Mouse (Mus musculus) heart, embryonic 16.5 days (tissue): ENCODE results near the gene Xrcc2. TPM values are rescaled to one million over a fixed set of nuclear protein-coding genes. Genes with fewer than 3 reads are reported as not detected.
"Not testable (repeated sequence)": the region's sequence is repeated elsewhere in the genome, so short reads cannot be mapped to it uniquely, and the experiment has no call there.

Experiments
- ATAC-seq: fragments of 200-750 bp; cut with Nextera tagmentation; replicated peaks from 2 replicates; pipeline ENCODE4 v1.8.0; 2017; ENCODE audit warnings: moderate number of reproducible peaks; ENCODE audit not compliant: insufficient read depth, low FRiP score; ENCODE audit errors: extremely low read depth
- H3K27ac ChIP-seq: fragments of 300-500 bp; sonication (generic); 2 replicates; pipeline ENCODE4 v1.5.1; 2014; ENCODE audit warnings: mild to moderate bottlenecking, low read length, control low read depth, moderate library complexity
- H3K27me3 ChIP-seq: fragments of 300-500 bp; sonication (generic); 2 replicates; pipeline ENCODE4 v1.6.1; 2014; ENCODE audit warnings: low read length, mixed read lengths; ENCODE audit not compliant: control insufficient read depth, insufficient read depth
- H3K36me3 ChIP-seq: fragments of 300-500 bp; sonication (generic); 2 replicates; pipeline ENCODE4 v1.6.1; 2014; ENCODE audit not compliant: control insufficient read depth, insufficient read depth
- H3K4me1 ChIP-seq: fragments of 300-500 bp; sonication (generic); 2 replicates; pipeline ENCODE4 v1.6.1; 2014; ENCODE audit warnings: low read length, mixed read lengths; ENCODE audit not compliant: control insufficient read depth, insufficient read depth
- H3K4me2 ChIP-seq: fragments of 300-500 bp; sonication (generic); 2 replicates; pipeline ENCODE4 v1.6.1; 2014; ENCODE audit warnings: low read depth, mild to moderate bottlenecking, control low read depth, low read length
- H3K4me3 ChIP-seq: fragments of 300-500 bp; sonication (generic); 2 replicates; pipeline ENCODE4 v1.5.1; 2014; ENCODE audit warnings: mild to moderate bottlenecking, control low read depth, low read length
- H3K9ac ChIP-seq: fragments of 300-500 bp; sonication (generic); 2 replicates; pipeline ENCODE4 v1.6.1; 2014; ENCODE audit warnings: low read length, control low read depth
- H3K9me3 ChIP-seq: fragments of 300-500 bp; sonication (generic); replicated peaks from 2 replicates; pipeline ENCODE4 v1.6.1; 2016; ENCODE audit warnings: low read length; ENCODE audit not compliant: control insufficient read depth
- WGBS: fragments of 180-500 bp; shearing (Covaris S2); extraction: QIAGEN DNeasy Blood & Tissue Kit; methylation state at CpG from one replicate; pipeline ENCODE4 v1.1.7; 2014; 5-methylcytosine and 5-hydroxymethylcytosine counted together
- polyA plus RNA-seq: library from polyadenylated mRNA; unstranded; fragments of >200 nt; fragmentation: Nextera tagmentation; extraction: Ambion mirVana; gene quantifications from 2 replicates; pipeline ENCODE4 v1.2.1, GENCODE M21; 2015

Xrcc2 gene
- 7.4 and 8.0 TPM in 2 replicates for polyA plus RNA-seq

- 7% methylated on average over 51 of the region's 51 CpGs for WGBS
- H3K4me2 ChIP-seq, result peak within 1 kb of the TSS; percentile 79
- H3K9ac ChIP-seq, result peak within 1 kb of the TSS; percentile 86
- no peaks in the 10 kb centered on the region for H3K36me3 ChIP-seq
- peak within 1 kb of the TSS; percentile 90 for H3K4me3 ChIP-seq
- peaks cover 13% of the 10 kb centered on the region for H3K4me1 ChIP-seq
- ATAC-seq, result peak; percentile 97
- peak within 1 kb of the TSS; percentile 85 for H3K27ac ChIP-seq
- no peaks in the 10 kb centered on the region for H3K27me3 ChIP-seq
- no peaks in the 10 kb centered on the region for H3K9me3 ChIP-seq
Observed at GRCm38 (mm10) chr5:25705567-25706349, at the start of gene Xrcc2. Xrcc2 (minus strand) TSS chr5:25705825.

GRCm38 (mm10) chr5:25754236-25754766 is 48.7 kb upstream of the Xrcc2 start:
- H3K4me3 ChIP-seq, result no peak overlapping the region
- H3K27me3 ChIP-seq, result no peaks in the 10 kb centered on the region
- H3K36me3 ChIP-seq, result no peaks in the 10 kb centered on the region
- H3K4me2 ChIP-seq, result peak overlapping the region; percentile 5; the same call in 1 of the 2 replicates
- ATAC-seq, result peak; percentile 80
- WGBS, result 4% methylated on average over 2 of the region's 2 CpGs
- peak overlapping the region; percentile 8; the same call in 1 of the 2 replicates for H3K9ac ChIP-seq
- H3K27ac ChIP-seq, result peak overlapping the region; percentile 73
- peaks cover 28% of the 10 kb centered on the region for H3K4me1 ChIP-seq
- H3K9me3 ChIP-seq, result no peaks in the 10 kb centered on the region

DNA sequence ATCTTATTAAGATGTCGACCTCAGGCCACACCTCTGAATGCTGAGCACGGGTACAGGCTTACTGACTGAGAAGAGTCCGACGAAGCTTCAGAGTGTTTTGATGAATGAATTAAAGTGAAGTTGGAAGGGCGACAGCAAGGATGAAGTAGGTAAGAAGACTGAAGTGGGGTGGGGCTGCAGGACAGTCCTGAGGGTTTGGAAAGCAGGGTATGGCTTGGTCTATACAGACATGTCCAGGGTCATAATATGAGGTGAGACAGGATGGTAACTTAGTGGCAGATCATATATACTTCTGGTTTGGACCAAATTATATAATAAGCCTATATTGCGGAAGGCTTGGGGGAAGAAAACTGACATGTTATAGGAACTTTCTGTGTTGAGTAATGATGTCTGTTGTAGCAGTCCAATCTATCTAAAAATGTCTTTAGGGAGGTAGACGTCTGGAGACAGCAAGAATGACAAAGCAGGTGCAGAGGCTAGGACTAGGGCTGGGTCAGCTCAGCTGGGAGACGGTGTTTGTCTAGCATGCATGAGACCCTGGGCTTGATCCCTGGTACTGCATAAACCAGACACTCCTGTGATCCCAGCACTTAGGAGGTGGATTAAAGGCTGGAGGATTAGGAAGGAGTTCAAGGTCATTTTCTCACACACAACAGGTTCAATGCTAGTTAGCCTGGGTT is 48.1 kb upstream of the Xrcc2 start:
- Histone ChIP-seq H3K27ac (peak overlapping the region; percentile 73), H3K4me3 (no peak overlapping the region), H3K4me2 (no peak overlapping the region; the same call in 1 of the 2 replicates), H3K9me3 (no peaks in the 10 kb centered on the region), H3K36me3 (no peaks in the 10 kb centered on the region), H3K27me3 (no peaks in the 10 kb centered on the region), H3K9ac (0 out of 2 replicates have a peak overlapping the region, but pooled peaks have one; percentile 8), H3K4me1 (peaks cover 31% of the 10 kb centered on the region)
- WGBS, result 49% methylated on average over 8 of the region's 8 CpGs
- ATAC-seq, result no peak

DNA sequence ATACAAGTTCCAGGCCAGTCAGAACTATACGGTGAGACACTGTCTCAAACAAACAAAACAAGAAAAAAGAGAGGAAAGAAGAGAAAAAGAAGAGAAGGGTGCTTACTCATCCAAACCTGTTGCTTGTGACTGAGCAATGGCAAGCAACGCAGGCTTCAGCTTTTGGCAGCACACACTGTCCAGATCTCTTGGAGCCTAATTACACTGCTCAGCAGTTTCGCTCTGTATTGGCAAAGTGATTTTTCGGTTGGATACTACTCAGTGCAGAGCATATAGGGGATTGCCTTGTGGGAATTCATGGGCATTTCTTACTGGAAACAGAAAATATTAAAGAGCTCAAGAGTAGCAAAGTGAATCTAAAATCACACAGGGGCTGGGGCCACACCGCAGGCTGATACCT is 47.2 kb upstream of the Xrcc2 start:
- 0 out of 2 replicates have a peak overlapping the region, but pooled peaks have one; percentile 27 for H3K27ac ChIP-seq
- no peaks in the 10 kb centered on the region for H3K9me3 ChIP-seq
- 65% methylated on average over 5 of the region's 5 CpGs for WGBS
- no peaks in the 10 kb centered on the region for H3K36me3 ChIP-seq
- no peak overlapping the region for H3K9ac ChIP-seq
- peaks cover 34% of the 10 kb centered on the region for H3K4me1 ChIP-seq
- no peak for ATAC-seq
- H3K4me3 ChIP-seq, result no peak overlapping the region
- H3K4me2 ChIP-seq, result no peak overlapping the region
- H3K27me3 ChIP-seq, result no peaks in the 10 kb centered on the region

DNA sequence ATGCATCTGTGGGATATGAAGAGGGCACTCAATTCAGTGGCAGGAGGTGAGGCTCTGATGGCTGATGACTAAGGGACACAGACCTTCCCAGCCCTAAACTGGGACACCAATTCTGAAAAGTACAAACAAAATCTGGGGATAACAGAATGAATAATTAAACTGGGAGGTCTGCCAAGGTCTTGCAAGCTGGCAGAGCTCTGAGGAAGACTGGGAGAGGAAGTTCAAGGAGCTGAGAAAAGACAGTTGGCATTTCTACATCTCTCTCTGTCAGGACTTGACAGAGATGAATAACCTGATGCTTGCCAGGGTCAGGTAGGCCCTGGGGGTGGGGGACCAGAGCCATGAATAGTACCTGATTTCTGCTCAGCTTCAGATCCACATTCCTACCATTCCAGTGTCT is 45.9 kb upstream of the Xrcc2 start:
- Histone ChIP-seq H3K4me1 (peaks cover 34% of the 10 kb centered on the region), H3K27ac (peak overlapping the region; percentile 59)

GRCm38 (mm10) chr5:25748613-25749012 is 43.0 kb upstream of the Xrcc2 start:
- WGBS, result 33% methylated on average over 3 of the region's 3 CpGs
- no peaks in the 10 kb centered on the region for H3K9me3 ChIP-seq
- peaks cover 19% of the 10 kb centered on the region for H3K4me1 ChIP-seq
- ATAC-seq, result peak; percentile 61
- peak overlapping the region; percentile 75 for H3K27ac ChIP-seq
- H3K4me3 ChIP-seq, result no peak overlapping the region
- no peaks in the 10 kb centered on the region for H3K36me3 ChIP-seq
- H3K27me3 ChIP-seq, result no peaks in the 10 kb centered on the region
- no peak overlapping the region for H3K9ac ChIP-seq
- H3K4me2 ChIP-seq, result no peak overlapping the region

More for the DNA sequence above, 45.9 kb upstream of the Xrcc2 start:
- Histone ChIP-seq H3K4me2 (no peak overlapping the region), H3K36me3 (no peaks in the 10 kb centered on the region), H3K27me3 (no peaks in the 10 kb centered on the region), H3K9me3 (no peaks in the 10 kb centered on the region), H3K4me3 (no peak overlapping the region), H3K9ac (no peak overlapping the region)
- ATAC-seq, result no peak

DNA sequence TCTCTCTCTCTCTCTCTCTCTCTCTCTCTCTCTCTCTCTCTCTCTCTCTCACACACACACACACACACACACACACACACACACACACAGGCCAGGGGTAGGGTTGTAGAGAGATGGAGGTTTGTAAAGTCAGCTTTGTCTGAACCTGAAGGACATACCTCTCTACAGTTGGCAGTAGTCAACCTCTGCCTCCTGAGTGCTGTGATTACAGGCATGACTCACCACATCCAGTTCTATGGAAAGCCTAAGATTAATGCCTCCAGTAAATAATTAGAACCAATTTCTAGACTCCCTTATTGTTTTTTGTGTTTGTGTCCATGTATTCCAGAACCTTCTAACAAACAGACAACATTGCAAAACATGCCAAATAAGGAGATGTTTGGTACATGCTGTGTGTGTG is 42.3 kb upstream of the Xrcc2 start:
- no peak overlapping the region for H3K4me2 ChIP-seq
- H3K27ac ChIP-seq, result peak overlapping the region; percentile 75
- no peak overlapping the region for H3K9ac ChIP-seq
- no peaks in the 10 kb centered on the region for H3K9me3 ChIP-seq
- H3K27me3 ChIP-seq, result no peaks in the 10 kb centered on the region
- no peak for ATAC-seq
- no peak overlapping the region for H3K4me3 ChIP-seq
- H3K36me3 ChIP-seq, result no peaks in the 10 kb centered on the region
- peaks cover 13% of the 10 kb centered on the region for H3K4me1 ChIP-seq

GRCm38 (mm10) chr5:25738902-25739301 is 33.3 kb upstream of the Xrcc2 start:
- H3K27ac ChIP-seq, H3K9ac ChIP-seq, H3K4me1 ChIP-seq, H3K4me3 ChIP-seq, ATAC-seq, H3K36me3 ChIP-seq, H3K4me2 ChIP-seq, H3K9me3 ChIP-seq, H3K27me3 ChIP-seq: not testable (repeated sequence)
- 100% methylated on average over 1 of the region's 1 CpGs for WGBS

DNA sequence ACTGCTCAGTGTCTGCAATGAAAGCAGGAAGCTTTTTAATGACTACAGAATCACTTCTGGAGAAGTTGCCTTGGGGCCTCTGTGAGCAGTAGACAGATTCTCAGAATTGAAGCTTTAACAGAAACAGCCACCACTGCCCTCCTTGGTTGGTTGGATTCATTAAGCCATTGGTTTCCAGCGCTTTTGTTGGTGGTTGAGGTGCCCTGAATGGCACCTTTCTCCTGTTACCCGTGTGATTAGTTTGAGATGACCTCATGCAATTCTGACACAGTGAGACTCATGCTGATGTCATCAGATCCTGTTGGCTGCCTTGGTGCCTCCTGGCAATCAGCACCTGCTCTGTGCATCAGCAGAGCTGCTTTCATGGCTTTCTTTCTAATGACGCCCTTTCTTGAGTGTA is 32.8 kb upstream of the Xrcc2 start:
- Histone ChIP-seq H3K4me3 (no peak overlapping the region), H3K9ac (no peak overlapping the region), H3K27me3 (no peaks in the 10 kb centered on the region), H3K4me1 (no peaks in the 10 kb centered on the region), H3K4me2 (no peak overlapping the region), H3K9me3 (no peaks in the 10 kb centered on the region), H3K36me3 (no peaks in the 10 kb centered on the region), H3K27ac (no peak overlapping the region)
- no peak for ATAC-seq
- WGBS, result 56% methylated on average over 3 of the region's 3 CpGs
